In genomic region chr16:24990331-24990730, GRCm38 (mm10) we compare ENCODE assay signal across 18 mouse cellular contexts.
DNase-seq lines count a peak whose midpoint lies in the region; ATAC-seq and TF ChIP-seq lines count a peak whose summit lies in the region.
"Had no signal": no experiment of that assay in that cellular context is flagged by ENCODE, and none has a peak within 500 bp of the region (broad histone marks: within the 10 kb centered on the region; RNA-seq: fewer than 3 reads in every experiment).

No protein-coding gene starts in this region.

- no peak for ATAC-seq in forebrain, embryonic 15.5 days (replicated peaks)
- ATAC-seq in forebrain, embryonic 13.5 days = no peak
- no peak for ATAC-seq in heart, embryonic 15.5 days (replicated peaks; ENCODE audit: insufficient number of reproducible peaks, insufficient read depth, low FRiP score, low read depth)
- ATAC-seq in midbrain, embryonic 11.5 days (ENCODE audit: low FRiP score) = no peak
- no peak for ATAC-seq in midbrain, embryonic 16.5 days
- ATAC-seq: hindbrain, embryonic 16.5 days; inflammation-experienced regulatory T-cells, adult 6 months; intestine, postnatal 0 days had no signal

- no peaks in the 10 kb centered on the region for H3K27me3 ChIP-seq in forebrain, embryonic 15.5 days
- no peaks in the 10 kb centered on the region for H3K27me3 ChIP-seq in forebrain, embryonic 13.5 days
- no peaks in the 10 kb centered on the region for H3K27me3 ChIP-seq in heart, embryonic 15.5 days
- H3K27me3 ChIP-seq in midbrain, embryonic 11.5 days (ENCODE audit: control insufficient read depth, insufficient read depth, low read length) = no peaks in the 10 kb centered on the region
- no peaks in the 10 kb centered on the region for H3K27me3 ChIP-seq in midbrain, embryonic 16.5 days (ENCODE audit: control insufficient read depth, insufficient read depth, low read depth, low read length)
- H3K27me3 ChIP-seq: embryonic facial prominence, embryonic 13.5 days; hindbrain, embryonic 12.5 days had no signal

- no peak overlapping the region for H3K9ac ChIP-seq in forebrain, embryonic 15.5 days (replicated peaks)
- no peak overlapping the region for H3K9ac ChIP-seq in forebrain, embryonic 13.5 days
- no peak overlapping the region for H3K9ac ChIP-seq in heart, embryonic 15.5 days
- no peak overlapping the region for H3K9ac ChIP-seq in midbrain, embryonic 11.5 days (ENCODE audit: low read length)
- no peak overlapping the region for H3K9ac ChIP-seq in midbrain, embryonic 16.5 days (ENCODE audit: low read depth, low read length)
- H3K9ac ChIP-seq: embryonic facial prominence, embryonic 13.5 days; hindbrain, embryonic 12.5 days had no signal

- H3K9me3 ChIP-seq in forebrain, embryonic 15.5 days = no peaks in the 10 kb centered on the region
- no peaks in the 10 kb centered on the region for H3K9me3 ChIP-seq in forebrain, embryonic 13.5 days (replicated peaks)
- no peaks in the 10 kb centered on the region for H3K9me3 ChIP-seq in heart, embryonic 15.5 days (replicated peaks)
- H3K9me3 ChIP-seq in midbrain, embryonic 11.5 days (ENCODE audit: control insufficient read depth, low read length) = no peaks in the 10 kb centered on the region
- no peaks in the 10 kb centered on the region for H3K9me3 ChIP-seq in midbrain, embryonic 16.5 days (replicated peaks; ENCODE audit: control insufficient read depth, low read length, poor library complexity, severe bottlenecking)
- H3K9me3 ChIP-seq: embryonic facial prominence, embryonic 13.5 days; hindbrain, embryonic 12.5 days had no signal

- H3K27ac ChIP-seq in forebrain, embryonic 15.5 days (replicated peaks) = peak overlapping the region; percentile 11; the same call in 1 of the 2 replicates
- no peak overlapping the region for H3K27ac ChIP-seq in forebrain, embryonic 13.5 days
- H3K27ac ChIP-seq in gastrocnemius, adult 2 months = peak overlapping the region; percentile 17
- H3K27ac ChIP-seq in heart, embryonic 15.5 days = peak overlapping the region; percentile 48
- no peak overlapping the region for H3K27ac ChIP-seq in midbrain, embryonic 11.5 days (ENCODE audit: low read depth, low read length)
- no peak overlapping the region for H3K27ac ChIP-seq in midbrain, embryonic 16.5 days (ENCODE audit: low read length)
- H3K27ac ChIP-seq: embryonic facial prominence, embryonic 13.5 days; hindbrain, embryonic 12.5 days had no signal

- no peak for DNase-seq in gastrocnemius, adult 2 months
- no peak for DNase-seq in gastrocnemius, postnatal 4 days (ENCODE audit: low spot score in 2 of 2)
- no peak for DNase-seq in heart, adult 8-10 months (ENCODE audit: low spot score)
- peak; percentile 12 for DNase-seq in midbrain, embryonic 11.5 days (ENCODE audit: low spot score, missing footprints)
- DNase-seq: adrenal gland, postnatal 10 days; cerebellum, adult 9-10 months; gastrocnemius, postnatal 36 days; heart, adult 18-20 months; kidney, adult 8-10 months had no signal

- H3K4me2 ChIP-seq in forebrain, embryonic 15.5 days (replicated peaks) = no peak overlapping the region
- H3K4me2 ChIP-seq in forebrain, embryonic 13.5 days = no peak overlapping the region
- H3K4me2 ChIP-seq in heart, embryonic 15.5 days = no peak overlapping the region
- H3K4me2 ChIP-seq in midbrain, embryonic 11.5 days = no peak overlapping the region
- no peak overlapping the region for H3K4me2 ChIP-seq in midbrain, embryonic 16.5 days (ENCODE audit: low read length)
- H3K4me2 ChIP-seq: embryonic facial prominence, embryonic 13.5 days; hindbrain, embryonic 12.5 days had no signal

- 74% methylated on average over 11 of the region's 11 CpGs for WGBS in forebrain, embryonic 15.5 days
- WGBS in forebrain, embryonic 13.5 days = 86% methylated on average over 11 of the region's 11 CpGs
- whole genome bisulfite sequencing in heart, embryonic 15.5 days = 44% methylated on average over 11 of the region's 11 CpGs
- 93% methylated on average over 11 of the region's 11 CpGs for WGBS in midbrain, embryonic 11.5 days
- 90% methylated on average over 11 of the region's 11 CpGs for WGBS in midbrain, embryonic 16.5 days

- H3K4me3 ChIP-seq in forebrain, embryonic 15.5 days = no peak overlapping the region
- H3K4me3 ChIP-seq in forebrain, embryonic 13.5 days = no peak overlapping the region
- no peak overlapping the region for H3K4me3 ChIP-seq in gastrocnemius, adult 2 months
- H3K4me3 ChIP-seq in heart, embryonic 15.5 days = no peak overlapping the region
- H3K4me3 ChIP-seq in midbrain, embryonic 11.5 days (ENCODE audit: low read depth, low read length) = no peak overlapping the region
- H3K4me3 ChIP-seq in midbrain, embryonic 16.5 days (ENCODE audit: low read depth, low read length) = no peak overlapping the region
- H3K4me3 ChIP-seq: embryonic facial prominence, embryonic 13.5 days; hindbrain, embryonic 12.5 days had no signal

- intact Hi-C loops in gastrocnemius, adult 2 months (cut with DNase I) = loop anchor here (5.0 kb wide), 2 partner anchors 52 to 67 kb away; no protein-coding TSS in a partner anchor

- H3K36me3 ChIP-seq in forebrain, embryonic 15.5 days = no peaks in the 10 kb centered on the region
- H3K36me3 ChIP-seq in forebrain, embryonic 13.5 days (ENCODE audit: poor library complexity, severe bottlenecking) = no peaks in the 10 kb centered on the region
- H3K36me3 ChIP-seq in heart, embryonic 15.5 days = no peaks in the 10 kb centered on the region
- H3K36me3 ChIP-seq in midbrain, embryonic 11.5 days (ENCODE audit: control insufficient read depth, insufficient read depth, low read length) = no peaks in the 10 kb centered on the region
- H3K36me3 ChIP-seq in midbrain, embryonic 16.5 days (ENCODE audit: control insufficient read depth, insufficient read depth, low read length) = no peaks in the 10 kb centered on the region
- H3K36me3 ChIP-seq: embryonic facial prominence, embryonic 13.5 days; hindbrain, embryonic 12.5 days had no signal

- H3K4me1 ChIP-seq in forebrain, embryonic 15.5 days = peaks cover 12% of the 10 kb centered on the region
- no peaks in the 10 kb centered on the region for H3K4me1 ChIP-seq in forebrain, embryonic 13.5 days
- H3K4me1 ChIP-seq in heart, embryonic 15.5 days (replicated peaks) = peaks cover 18% of the 10 kb centered on the region
- no peaks in the 10 kb centered on the region for H3K4me1 ChIP-seq in midbrain, embryonic 11.5 days (ENCODE audit: control insufficient read depth, insufficient read depth, low read length)
- H3K4me1 ChIP-seq in midbrain, embryonic 16.5 days (ENCODE audit: control insufficient read depth, insufficient read depth, low read length) = no peaks in the 10 kb centered on the region; the same call in 1 of the 2 replicates
- H3K4me1 ChIP-seq: hindbrain, embryonic 12.5 days had no signal

- TF ChIP-seq CTCF in gastrocnemius, adult 2 months (IDR thresholded peaks at IDR 0.05) = no peak

Comparison
In these comparisons a context has a peak if more than half of its experiments do, and no peak if none do; other contexts are left out.
1. H3K27ac ChIP-seq: peak in forebrain, embryonic 15.5 days (single experiment), gastrocnemius, adult 2 months (single experiment) and heart, embryonic 15.5 days (single experiment); none in forebrain, embryonic 13.5 days (single experiment), midbrain, embryonic 11.5 days (single experiment) and midbrain, embryonic 16.5 days (single experiment).